Mouse (Mus musculus) intestine, postnatal 0 days (tissue): ENCODE measurements around the gene Hykk. TPM values are rescaled to one million over a fixed set of nuclear protein-coding genes. Genes with fewer than 3 reads are reported as not detected.
A peak's percentile ranks its signal among the peaks of the same experiment; 100 is the strongest.

Source experiments
- ATAC-seq: fragments of 200-750 bp; cut with Nextera tagmentation; 2 replicates; pipeline ENCODE4 v1.8.0; 2017; ENCODE audit warnings: mild to moderate bottlenecking, moderate TSS enrichment, moderate library complexity
- H3K27ac ChIP-seq: fragments of 300-500 bp; sonication (generic); 2 replicates; pipeline ENCODE4 v1.5.1; 2014; ENCODE audit warnings: mild to moderate bottlenecking, low read depth, low read length, moderate library complexity
- H3K27me3 ChIP-seq: fragments of 300-500 bp; sonication (generic); replicated peaks from 2 replicates; pipeline ENCODE4 v1.6.1; 2014; ENCODE audit warnings: low read length, mixed read lengths; ENCODE audit not compliant: control insufficient read depth, insufficient read depth
- H3K36me3 ChIP-seq: fragments of 300-500 bp; sonication (generic); 2 replicates; pipeline ENCODE4 v1.6.1; 2014; ENCODE audit warnings: mild to moderate bottlenecking, moderate library complexity; ENCODE audit not compliant: control insufficient read depth, insufficient read depth
- H3K4me1 ChIP-seq: fragments of 300-500 bp; sonication (generic); replicated peaks from 2 replicates; pipeline ENCODE4 v1.6.1; 2014; ENCODE audit warnings: antibody characterized with exemption, low read length, mixed read lengths; ENCODE audit not compliant: control insufficient read depth, insufficient read depth
- H3K4me2 ChIP-seq: fragments of 300-500 bp; sonication (generic); replicated peaks from 2 replicates; pipeline ENCODE4 v1.6.1; 2014; ENCODE audit warnings: low read depth, mild to moderate bottlenecking, moderate library complexity
- H3K4me3 ChIP-seq: fragments of 300-500 bp; sonication (generic); 2 replicates; pipeline ENCODE4 v1.5.1; 2014; ENCODE audit warnings: low read depth, low read length
- H3K9ac ChIP-seq: fragments of 300-500 bp; sonication (generic); 2 replicates; pipeline ENCODE4 v1.6.1; 2014; ENCODE audit warnings: mild to moderate bottlenecking, low read depth, low read length
- H3K9me3 ChIP-seq: fragments of 300-500 bp; sonication (generic); 2 replicates; pipeline ENCODE4 v1.6.1; 2016; ENCODE audit warnings: mixed run types; ENCODE audit not compliant: control insufficient read depth
- CTCF ChIP-seq: sonication (generic); IDR thresholded peaks from 2 replicates; pipeline ENCODE4 v1.5.1; 2016; ENCODE audit warnings: low read depth, mild to moderate bottlenecking, control low read depth, antibody characterized with exemption, moderate library complexity
- WGBS: fragments of 180-500 bp; shearing (Covaris S2); extraction: QIAGEN DNeasy Blood & Tissue Kit; methylation state at CpG from one replicate; pipeline ENCODE4 v1.1.7; 2014; 5-methylcytosine and 5-hydroxymethylcytosine counted together
- polyA plus RNA-seq: library from polyadenylated mRNA; unstranded; fragments of >200 nt; fragmentation: Nextera tagmentation; extraction: Ambion mirVana; gene quantifications from 2 replicates; pipeline ENCODE4 v1.2.1, GENCODE M21; 2015

Gene Hykk
- polyA plus RNA-seq: 1.1 and 1.2 TPM in 2 replicates

DNA sequence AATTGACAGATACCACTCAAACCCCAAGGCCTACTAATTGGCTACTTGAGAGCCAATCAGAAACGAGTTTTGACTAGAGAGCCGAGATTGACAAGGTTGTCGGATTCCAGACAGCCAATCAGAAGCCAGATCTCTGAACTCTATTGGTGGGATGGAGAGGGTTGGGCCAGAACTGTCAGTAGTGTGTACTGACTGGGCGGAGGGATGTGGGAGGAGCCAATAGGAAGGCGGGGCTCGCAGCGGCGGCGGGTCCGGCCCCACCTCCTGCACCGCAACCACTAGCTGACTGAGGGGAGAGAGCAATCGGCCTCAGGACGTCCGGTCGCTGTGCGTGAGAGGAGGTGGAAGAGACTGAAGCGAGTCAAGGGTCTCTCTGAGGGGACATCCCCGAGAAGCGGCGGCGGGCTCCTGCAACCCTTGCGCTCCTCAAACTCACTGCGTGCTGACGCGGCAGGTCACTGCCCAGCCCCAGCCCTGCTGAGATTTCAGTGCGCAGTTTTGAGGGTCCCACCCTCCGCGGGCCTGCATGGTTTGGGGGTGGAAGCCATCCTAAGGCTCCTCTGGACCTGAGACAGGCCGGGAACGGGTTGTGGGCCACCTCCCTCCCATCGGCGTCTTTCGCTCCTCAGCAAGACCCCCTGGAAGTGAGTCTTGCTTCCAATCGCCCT is at the start of gene Hykk:
Gene Hykk (plus strand): TSS at position 274 of the 668 bp plus-strand sequence.
- WGBS: under 1% methylated on average over 34 of the region's 34 CpGs
- no peaks in the 10 kb centered on the region for H3K9me3 ChIP-seq
- H3K27me3 ChIP-seq: no peaks in the 10 kb centered on the region
- peak within 1 kb of the TSS; percentile 69 for H3K4me3 ChIP-seq
- ATAC-seq: peak; percentile 93
- H3K36me3 ChIP-seq: no peaks in the 10 kb centered on the region
- peak within 1 kb of the TSS; percentile 96 for H3K4me2 ChIP-seq
- no peak for TF ChIP-seq CTCF
- H3K4me1 ChIP-seq: peaks cover 3% of the 10 kb centered on the region; the same call in 1 of the 2 replicates
- peak within 1 kb of the TSS; percentile 61 for H3K9ac ChIP-seq
- no peak within 1 kb of the TSS; the same call in 1 of the 2 replicates for H3K27ac ChIP-seq

DNA sequence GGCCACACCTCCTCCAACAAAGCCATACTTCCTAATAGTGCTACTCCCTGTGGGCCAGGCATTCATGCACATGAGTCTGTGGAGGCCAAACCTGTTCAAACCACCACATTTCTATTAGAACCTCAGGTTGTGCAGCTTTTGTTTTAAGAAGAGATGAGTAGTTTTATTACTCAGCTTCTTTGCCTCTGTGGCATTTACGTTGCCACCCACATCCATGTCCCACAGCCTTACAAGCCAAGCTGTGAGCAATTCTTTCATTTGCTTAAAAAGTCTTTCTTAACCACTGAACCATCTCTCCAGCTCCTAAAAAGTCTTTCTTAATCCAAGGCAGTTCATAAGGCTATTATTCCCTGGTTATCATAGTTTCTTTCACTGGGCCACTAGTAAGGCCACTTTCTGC is 38.3 kb upstream of the Hykk start:
- Histone ChIP-seq H3K27me3 (no peaks in the 10 kb centered on the region), H3K9ac (no peak overlapping the region), H3K9me3 (no peaks in the 10 kb centered on the region), H3K4me2 (no peak overlapping the region), H3K4me1 (no peaks in the 10 kb centered on the region), H3K4me3 (no peak overlapping the region), H3K27ac (no peak overlapping the region), H3K36me3 (peaks cover 25% of the 10 kb centered on the region)
- TF ChIP-seq CTCF: no peak
- ATAC-seq: no peak
- 92% methylated on average over 1 of the region's 1 CpGs for WGBS

DNA sequence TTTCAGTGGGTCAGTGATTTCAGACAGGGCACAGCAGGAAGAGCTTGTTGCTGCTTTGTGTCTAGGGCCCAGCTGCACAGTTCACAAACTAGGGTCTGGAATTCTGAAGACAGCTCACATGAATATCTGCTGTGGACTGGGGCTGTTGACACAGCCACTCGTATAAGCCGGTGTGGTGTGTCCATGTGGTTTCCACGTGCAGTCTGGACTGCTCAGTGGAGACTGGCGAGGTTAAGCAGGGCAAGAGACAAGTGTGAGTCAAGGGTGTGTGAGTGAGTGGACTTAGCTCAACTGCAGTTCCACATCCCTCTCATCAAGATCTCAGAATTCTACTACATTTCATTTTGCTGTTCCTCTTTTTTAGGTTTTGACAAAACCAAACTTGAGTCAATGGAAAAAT is 25.0 kb upstream of the Hykk start:
- no peak overlapping the region for H3K9ac ChIP-seq
- 58% methylated on average over 4 of the region's 4 CpGs for WGBS
- no peak overlapping the region for H3K4me2 ChIP-seq
- no peak overlapping the region for H3K4me3 ChIP-seq
- ATAC-seq: peak; percentile 38; the same call in 1 of the 2 replicates
- peaks cover 52% of the 10 kb centered on the region for H3K36me3 ChIP-seq
- no peak overlapping the region for H3K27ac ChIP-seq
- H3K9me3 ChIP-seq: no peaks in the 10 kb centered on the region
- no peak for TF ChIP-seq CTCF
- H3K4me1 ChIP-seq: no peaks in the 10 kb centered on the region
- H3K27me3 ChIP-seq: no peaks in the 10 kb centered on the region

DNA sequence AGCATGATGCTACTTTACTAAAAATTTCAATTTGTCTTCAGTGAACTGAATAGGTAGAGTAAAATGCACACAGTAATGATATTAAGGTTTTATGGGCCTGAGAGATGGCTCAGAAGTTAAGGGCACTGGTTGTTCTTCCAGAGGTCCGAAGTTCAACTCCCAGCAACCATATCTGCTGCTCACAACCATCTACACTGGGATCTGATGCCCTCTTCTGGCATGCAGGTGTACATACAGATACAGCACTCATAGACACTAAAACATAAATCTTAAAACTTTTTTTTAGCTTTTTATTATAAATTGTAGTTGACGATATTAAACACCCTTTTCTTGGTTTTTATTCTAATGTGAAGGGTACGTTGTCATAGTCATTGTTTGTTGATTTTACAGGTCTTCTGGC is 20.0 kb upstream of the Hykk start:
- Histone ChIP-seq H3K27ac (no peak overlapping the region), H3K4me2 (no peak overlapping the region), H3K9ac (no peak overlapping the region), H3K36me3 (peaks cover 65% of the 10 kb centered on the region), H3K27me3 (no peaks in the 10 kb centered on the region), H3K4me1 (no peaks in the 10 kb centered on the region), H3K4me3 (no peak overlapping the region), H3K9me3 (no peaks in the 10 kb centered on the region)
- WGBS: 81% methylated on average over 3 of the region's 3 CpGs
- peak; percentile 73 for TF ChIP-seq CTCF
- ATAC-seq: 0 out of 2 replicates have a peak, but pooled peaks have one; percentile 57

DNA sequence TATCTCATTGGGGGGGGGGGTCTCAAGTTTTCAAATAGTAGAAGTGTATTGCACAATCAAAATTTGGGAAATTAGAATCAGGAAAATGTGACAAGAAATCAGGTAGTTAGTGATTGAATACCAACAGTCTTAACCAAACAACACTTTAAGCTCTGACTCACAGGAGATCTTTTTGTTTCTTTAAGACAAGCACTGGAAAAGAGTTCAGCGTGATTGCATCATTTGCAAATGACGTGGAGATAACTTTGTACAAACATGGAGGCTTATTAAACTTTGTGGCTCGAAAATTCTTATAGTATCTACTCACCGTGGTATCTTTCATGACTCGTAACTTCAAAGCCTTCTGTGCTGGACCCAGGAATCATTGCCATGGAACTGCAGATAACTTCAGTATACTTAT is 7.6 kb upstream of the Hykk start:
- Histone ChIP-seq H3K36me3 (peaks cover 34% of the 10 kb centered on the region), H3K27ac (no peak overlapping the region), H3K27me3 (no peaks in the 10 kb centered on the region), H3K4me2 (no peak overlapping the region), H3K9me3 (no peaks in the 10 kb centered on the region), H3K4me1 (no peaks in the 10 kb centered on the region), H3K9ac (no peak overlapping the region), H3K4me3 (no peak overlapping the region)
- 50% methylated on average over 5 of the region's 5 CpGs for WGBS
- no peak for TF ChIP-seq CTCF
- ATAC-seq: no peak

DNA sequence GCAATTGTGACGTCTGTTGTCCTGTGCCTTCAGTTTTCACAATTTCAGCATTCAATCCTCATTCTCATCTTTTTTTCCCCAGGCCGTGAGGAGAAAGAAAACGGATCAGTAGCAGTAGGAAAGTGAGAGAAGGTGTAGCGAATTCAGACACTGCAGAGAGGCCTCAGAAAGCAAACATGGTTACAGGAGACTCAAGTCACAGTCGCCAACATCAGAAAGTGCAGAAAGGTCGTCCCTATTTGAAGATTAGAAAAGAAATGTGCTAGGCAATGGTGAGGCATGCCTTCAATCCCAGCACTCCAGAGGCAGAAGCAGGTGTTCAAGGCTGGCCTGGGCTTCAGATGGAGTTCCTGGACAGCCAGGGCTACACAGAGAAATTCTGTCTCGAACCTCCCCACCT is 1.5 kb upstream of the Hykk start:
- H3K9ac ChIP-seq: no peak overlapping the region
- peaks cover 6% of the 10 kb centered on the region; the same call in 1 of the 2 replicates for H3K36me3 ChIP-seq
- H3K4me3 ChIP-seq: no peak overlapping the region
- ATAC-seq: no peak
- H3K9me3 ChIP-seq: no peaks in the 10 kb centered on the region
- 63% methylated on average over 7 of the region's 7 CpGs for WGBS
- no peak for TF ChIP-seq CTCF
- H3K27ac ChIP-seq: no peak overlapping the region
- H3K27me3 ChIP-seq: no peaks in the 10 kb centered on the region
- H3K4me1 ChIP-seq: peaks cover 3% of the 10 kb centered on the region; the same call in 1 of the 2 replicates
- H3K4me2 ChIP-seq: no peak overlapping the region
